Mouse (Mus musculus): Measurements from ENCODE around the gene Timm23. TPM values are rescaled to one million over a fixed set of nuclear protein-coding genes. Genes with fewer than 3 reads are reported as not detected.
A peak's percentile ranks its signal among the peaks of the same experiment; 100 is the strongest.
"Not testable (repeated sequence)": the region's sequence is repeated elsewhere in the genome, so short reads cannot be mapped to it uniquely, and the experiment has no call there.

Gene Timm23
- polyA plus RNA-seq, 2 experiments from 2014 or later: 117 to 118 TPM

DNA sequence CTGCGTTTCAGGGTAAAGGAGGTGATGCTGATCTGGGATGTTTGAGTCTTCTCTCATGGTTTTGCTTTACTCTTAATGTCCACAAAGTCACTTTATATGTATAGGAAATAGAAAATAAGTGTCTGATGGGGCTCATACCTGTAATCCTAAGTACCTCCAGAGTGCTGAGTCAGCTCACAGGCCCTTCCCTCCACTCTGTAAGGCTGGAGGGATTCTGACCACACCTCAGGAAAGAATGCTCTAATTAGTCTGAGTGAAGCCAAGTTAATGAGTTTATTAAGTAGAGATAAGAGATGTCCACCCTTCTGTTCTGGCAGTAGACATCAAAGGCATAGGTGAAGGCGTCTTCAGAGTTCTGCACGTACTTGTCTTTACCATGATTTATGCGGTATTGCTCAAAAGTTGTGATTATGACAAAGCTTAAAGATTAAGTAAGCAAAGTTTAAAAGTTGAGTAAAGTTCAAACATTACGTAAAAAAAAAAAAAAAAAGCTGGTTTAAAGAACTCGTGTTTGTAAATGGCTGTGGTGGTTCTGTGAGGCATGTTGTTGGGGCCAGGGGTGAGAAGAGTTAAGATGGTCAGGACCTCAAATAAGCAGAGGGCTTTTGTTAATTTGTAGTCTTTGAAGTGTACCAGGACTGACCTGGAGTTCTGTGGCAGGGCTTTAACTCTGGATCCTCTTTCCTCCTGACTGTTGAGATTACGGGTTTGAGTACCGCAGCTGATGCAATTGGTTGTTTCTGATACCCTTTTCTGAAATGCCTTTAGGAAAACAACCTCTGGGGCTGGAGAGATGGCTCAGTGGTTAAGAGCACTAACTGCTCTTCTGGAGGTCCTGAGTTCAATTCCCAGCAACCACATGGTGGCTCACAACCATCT lies 37.3 kb downstream of the Timm23 start:
- ATAC-seq: no peak

DNA sequence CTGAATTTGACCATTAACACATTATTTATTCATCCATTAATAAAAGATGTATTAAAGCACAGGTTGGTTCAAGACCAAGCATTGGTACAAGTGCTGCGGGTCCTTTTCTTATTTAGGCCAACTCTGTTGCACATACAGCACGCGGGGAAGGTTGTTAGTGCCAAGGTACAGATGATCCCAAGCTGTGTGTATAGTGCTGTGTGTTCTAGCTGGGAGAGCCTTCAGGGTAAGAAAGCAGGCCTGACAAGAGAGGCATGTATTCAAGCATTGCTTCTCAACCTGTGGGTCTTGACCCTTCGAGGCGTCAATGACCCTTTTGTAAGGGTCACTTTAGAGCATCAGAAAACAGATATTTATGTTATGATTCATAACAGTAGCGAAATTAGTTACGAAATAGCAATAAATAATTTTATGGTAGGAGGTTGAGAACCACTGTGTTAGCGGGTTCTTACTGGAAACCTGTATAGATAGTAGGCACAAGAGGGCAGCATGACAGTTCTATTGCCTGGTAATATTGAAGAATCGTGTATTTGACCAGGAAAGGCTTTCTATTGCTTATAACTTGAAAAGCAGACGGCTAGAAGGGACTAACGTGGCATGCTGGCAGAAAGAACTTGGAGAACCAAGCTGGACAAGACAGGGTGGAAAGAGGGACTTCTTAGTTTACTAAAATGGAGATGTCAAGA lies 38.4 kb downstream of the Timm23 start:
- ATAC-seq: no peak

DNA sequence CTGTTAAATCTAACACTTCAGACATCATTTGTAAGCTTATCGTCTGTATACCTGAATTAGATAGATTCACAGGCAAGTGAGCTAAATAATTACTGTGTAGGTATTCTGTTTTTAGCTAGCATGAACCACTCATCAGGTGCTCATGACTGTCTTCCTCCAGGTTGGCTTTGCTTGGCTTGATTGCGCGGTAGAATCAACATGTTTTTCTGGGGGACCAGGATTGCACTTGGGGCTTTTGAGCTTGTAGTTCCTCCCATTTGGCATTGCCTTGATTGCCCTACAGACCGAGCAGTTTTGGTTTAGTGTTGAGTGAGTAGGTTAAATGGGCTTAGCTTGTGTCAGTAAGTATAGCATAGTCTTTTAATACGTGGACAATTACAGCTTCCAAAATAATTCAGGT lies 39.5 kb downstream of the Timm23 start:
- ATAC-seq: no peak

DNA sequence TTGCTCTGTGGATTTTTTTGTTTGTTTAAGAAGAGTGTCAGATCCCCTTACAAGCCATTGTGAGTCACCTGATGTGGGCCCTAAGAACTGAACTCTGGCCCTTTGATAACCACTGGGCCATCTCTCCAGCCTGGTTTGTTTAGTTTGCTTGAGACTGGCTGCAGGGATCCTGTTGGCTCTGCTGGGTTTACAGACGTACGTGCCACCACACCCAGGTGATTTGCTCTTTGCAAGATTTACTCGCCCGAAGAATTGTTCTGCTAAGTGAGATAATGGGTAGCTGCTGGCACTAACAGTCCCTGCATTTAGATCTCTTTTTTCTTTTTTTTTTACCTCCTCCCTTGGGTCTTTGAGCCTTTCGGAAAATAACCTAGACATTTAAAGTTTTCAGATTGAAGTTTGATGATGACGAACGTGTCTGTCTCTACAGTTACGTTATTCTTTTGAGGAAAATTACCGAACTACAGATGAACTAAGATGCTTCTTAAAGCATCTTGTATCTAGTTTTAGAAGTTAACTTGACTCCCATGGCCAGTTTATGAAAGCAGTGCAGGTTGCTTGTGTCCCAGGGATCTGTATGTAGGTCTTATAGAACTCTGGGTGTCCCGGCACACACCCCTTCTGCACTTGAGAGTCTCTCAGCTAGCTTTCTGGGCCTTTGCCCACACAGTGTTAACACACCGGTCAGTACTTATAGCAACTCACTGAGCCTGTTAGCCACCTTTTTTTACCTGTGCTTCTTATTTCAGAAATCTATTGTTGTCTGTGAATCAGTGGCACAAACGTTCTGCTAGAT lies 40.4 kb downstream of the Timm23 start:
- no peak for ATAC-seq

DNA sequence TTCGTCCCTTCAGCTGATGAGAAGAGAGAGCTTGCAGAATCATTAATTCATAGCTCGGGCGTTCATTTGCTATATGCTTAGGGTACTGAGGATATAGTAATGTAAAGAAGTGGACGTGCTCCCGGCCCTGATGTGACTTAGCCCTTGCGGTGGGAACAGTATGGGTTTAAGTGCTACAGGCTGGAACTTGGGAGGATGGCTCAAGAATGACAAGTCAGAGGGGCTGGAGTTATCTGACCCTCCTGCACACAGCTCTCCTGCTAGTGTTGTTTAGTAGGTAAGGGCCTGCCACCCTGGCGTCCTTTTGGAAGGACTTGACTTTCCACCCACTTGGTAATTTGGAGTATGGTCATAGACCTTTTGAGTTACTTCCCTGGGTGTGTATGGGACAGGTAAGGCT lies 41.1 kb downstream of the Timm23 start:
- ATAC-seq: no peak

DNA sequence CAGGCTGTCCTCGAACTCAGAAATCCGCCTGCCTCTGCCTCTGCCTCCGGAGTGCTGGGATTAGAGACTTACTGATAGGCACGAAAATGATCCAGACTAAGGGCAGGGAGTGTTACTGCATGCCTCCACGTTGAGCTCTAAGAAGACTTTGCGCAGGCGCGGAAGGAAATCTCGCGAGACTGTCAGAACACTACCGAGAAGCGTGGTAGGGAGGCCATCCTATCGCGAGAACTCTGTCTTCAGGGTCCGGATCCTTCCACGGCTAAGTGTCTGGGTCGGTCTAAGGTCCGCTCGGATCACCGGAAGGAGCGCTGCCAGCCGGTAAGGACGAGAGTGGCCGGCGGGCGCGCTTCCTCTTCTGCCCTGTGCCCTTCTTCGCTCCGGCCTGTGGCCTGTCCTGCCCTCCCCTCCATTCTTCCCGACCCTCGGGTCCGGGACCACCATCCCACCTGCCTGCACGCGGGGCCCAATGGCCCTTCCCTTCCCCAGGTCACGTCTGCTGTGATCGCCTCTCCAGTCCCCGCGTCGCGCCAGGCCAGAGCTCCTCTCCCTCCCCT lies 41.9 kb downstream of the Timm23 start, which contains the start of gene Ncoa4:
TSS of gene Ncoa4 (plus strand) at position 176 of the 557 bp plus-strand sequence.
- ATAC-seq: peak; percentile 97

DNA sequence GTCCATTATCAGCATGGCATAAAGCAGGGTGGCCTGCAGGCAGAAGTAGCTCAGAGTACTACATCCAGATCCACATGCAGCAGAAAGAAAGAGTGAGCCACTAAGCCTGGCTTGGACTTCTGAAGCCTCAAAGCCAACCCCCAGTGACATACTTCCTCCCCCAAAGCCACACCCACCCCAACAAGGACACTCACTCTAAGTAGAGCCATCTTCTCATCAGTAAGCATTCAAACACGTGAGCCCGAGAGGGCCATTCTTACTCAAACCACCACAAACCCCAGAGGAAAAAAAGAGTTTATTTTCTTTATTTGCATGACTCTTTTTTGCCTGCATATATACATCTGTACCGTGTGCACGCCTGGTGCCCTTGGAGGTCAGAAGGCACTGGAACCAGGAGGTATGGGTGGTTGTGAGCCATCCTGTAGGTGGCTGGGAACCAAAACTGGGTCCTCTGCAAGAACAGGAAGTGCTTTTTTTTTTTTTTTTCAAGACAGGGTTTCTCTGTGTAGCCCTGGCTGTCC lies 42.5 kb downstream of the Timm23 start:
- peak; percentile 74 for ATAC-seq

DNA sequence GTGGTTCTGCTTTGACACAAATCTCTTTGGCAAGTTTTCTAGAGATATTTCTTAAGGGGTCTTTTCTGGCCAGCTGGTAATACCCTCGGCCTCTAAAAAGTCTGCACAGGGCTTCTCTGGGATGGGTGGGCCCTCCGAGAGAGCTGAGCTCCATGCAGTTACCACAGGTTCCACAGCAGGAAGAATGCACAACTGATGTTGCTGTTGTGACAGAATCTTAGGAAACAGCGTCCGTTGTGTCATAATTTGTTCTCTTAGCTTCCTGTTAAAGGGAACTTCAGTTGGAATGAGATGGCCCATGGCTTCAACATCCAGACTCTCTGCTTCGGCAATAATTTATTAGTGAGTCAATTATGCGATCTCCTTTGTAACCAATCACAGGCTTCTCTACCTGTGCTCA lies 46.9 kb downstream of the Timm23 start:
- no peak for ATAC-seq

DNA sequence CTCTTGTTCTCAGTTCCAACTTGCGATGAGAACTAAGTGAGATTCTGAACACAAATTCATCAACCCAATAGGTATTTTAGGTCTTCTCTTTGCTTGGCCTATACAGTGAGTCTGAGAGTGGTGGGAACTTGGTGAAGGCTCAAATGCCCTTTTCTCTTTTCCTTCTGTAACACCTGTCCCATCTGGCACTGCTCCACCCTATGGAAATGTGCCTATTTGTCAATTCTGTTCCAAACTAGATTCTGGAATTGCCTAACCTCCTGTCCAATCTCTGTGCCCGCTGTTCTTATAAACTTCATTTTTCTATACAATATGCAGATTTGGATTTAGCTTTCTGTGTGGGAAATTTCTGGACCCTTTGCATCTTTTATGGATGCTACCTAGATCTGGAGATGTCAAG lies 48.5 kb downstream of the Timm23 start:
- no peak for ATAC-seq

DNA sequence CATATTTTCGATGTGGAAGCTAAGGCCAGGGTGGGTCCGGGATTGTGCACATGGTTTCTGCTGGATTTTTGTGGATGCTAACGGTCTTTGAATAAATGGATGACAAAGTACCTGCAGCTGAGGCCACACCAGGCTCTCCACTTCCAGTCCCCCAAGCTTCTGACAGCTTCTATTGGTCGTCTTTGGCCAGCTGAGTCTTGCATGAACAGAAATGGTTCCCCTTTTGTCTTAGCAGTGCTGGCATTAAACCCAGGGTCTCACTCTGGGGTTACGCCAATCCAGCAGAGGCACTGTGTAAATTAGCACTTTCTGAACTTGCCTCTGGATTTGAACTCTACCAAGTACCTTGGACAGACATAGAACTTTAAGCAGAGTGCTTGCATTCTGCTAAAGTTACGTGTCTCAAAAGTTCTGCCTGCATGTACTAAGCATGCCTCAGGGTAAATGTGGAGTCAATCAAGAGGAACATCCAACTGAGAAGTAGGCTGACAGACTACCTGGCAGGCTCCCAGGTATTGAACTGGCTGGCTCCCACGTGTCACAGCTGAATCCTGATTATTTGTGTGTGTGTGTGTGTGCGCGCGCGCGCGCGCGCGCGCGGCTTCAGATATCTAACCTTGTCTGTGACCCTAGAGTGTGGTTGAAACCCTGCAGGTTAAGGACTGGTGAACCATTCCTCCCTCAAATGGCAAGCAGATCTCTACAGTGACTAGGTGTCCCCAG lies 49.3 kb downstream of the Timm23 start:
- ATAC-seq: no peak

DNA sequence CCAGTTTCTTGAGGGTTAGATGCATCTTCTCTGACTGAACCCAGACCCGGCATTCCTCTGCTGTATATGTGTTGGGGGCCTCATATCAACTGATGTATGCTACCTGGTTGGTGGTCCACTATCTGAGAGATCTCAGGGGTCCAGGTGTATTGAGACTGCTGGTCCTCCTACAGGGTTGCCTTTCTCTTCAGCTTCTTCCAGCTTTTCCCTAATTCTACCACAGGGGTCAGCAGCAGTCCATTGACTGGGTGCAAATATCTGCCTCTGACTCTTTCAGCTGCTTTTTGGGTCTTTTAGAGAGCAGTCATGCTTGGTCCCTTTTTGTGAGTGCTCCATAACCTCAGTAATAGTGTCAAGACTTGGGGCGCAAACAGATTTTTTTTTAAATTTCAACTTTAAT lies 50.8 kb downstream of the Timm23 start:
- ATAC-seq: no peak

DNA sequence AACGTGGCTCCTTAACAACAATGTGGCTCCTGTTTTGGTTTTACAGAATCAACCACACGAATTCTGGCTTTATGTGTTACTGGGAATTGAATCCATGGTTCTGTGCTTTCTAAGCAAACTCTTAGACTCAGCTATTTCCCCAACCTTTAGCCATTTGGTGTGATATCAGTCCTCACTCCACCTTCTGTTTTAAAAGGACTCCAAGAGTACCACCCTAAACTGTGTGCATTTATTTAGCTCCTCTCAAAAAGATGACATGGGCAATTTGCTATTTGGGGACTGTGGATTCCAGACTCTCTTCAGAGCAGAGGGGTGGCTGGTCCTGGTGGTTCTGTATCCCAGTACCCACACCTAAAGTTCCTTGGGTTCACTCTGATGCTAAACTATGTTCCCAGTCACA lies 55.1 kb downstream of the Timm23 start:
- ATAC-seq: no peak

DNA sequence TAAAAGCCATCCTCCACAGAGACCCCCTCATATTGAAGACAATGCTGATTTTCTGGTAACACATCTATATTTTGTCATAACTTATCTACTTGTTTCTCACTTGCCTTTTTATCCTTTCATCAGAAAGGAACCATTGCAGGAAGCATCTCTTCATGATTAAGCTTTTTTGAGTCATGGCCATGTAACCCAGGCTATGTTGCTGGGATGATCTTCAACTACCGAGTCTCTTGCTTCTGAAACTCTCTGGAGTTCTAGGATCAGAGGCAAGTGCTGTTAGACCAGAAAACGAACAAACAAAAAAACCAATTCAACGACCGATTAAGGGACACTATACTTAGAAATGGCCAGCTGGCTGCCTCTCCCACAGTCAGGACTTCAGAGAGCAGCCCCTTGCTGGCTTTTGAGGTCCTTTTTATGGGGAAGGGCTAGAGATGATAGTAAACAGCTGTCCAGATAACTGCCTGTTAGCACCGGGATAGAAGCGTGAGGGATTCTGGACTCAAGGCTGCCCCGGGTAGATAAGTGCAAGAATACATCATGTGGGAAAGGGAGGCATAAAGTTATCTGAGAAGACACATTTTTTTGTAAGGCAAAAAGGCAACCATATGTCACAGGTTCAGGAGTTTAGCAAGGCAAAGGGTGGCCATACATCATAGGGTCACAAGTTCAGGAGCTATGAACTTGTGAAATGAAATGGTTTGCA lies 55.7 kb downstream of the Timm23 start:
- ATAC-seq: no peak

DNA sequence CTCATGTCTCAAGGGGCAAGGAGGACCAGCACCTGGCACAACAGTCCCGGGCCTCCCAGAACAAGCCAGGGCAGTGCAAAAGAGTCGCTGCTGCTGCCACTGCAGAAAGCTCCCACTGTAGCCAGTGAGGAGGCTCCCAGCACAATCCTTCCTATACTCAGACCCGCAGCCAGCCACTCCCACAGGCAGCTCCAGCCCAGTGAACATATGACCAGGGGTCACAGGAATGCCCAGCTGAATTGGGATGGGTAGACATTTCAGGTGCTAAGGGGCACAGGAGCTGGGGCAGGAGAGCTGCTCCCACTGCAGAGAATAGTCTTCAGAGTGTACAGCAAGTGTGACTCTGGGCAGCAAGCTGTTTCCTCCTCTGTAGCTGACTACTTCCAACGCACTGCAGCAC lies 56.3 kb downstream of the Timm23 start:
- ATAC-seq: no peak

DNA sequence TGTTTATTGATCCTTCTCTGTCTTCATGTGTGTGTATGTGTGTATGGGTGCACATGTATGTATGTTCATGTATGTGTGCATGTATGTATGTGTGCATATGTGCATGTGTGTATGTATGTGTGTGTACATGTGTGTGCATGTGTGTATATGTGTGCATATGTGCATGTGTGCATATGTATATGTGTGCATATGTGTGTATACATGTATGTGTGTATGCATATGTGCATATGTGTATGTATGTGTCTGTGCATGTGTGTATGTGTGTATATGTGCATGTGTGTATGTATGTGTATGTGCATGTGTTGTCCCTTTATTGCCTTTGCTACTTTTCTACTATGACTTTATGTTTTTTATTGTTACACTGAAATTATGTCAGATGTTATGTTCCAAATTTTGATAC lies 57.0 kb downstream of the Timm23 start:
- ATAC-seq: no peak

DNA sequence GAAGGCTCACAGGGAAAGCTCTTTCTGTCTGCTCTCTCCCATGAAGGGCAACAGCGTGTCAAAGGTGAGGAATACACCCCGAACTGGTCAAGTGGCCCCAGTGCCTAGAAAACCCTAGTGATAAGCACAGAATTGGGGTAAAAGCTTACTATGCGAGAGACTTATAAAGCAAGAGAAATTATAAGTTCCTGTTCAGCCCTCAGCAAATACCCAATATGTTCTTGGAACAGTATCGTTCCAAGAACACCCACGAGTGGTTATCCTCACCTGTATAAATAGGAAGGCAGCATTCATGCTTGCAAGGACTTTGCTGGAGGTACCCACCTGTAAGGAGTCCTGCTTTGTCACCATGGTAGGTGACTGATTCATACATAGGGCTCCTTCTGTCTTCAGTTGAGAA lies 60.0 kb downstream of the Timm23 start, which contains the start of gene Msmb:
TSS of gene Msmb (plus strand) at position 301 of the 400 bp plus-strand sequence.
- no peak for ATAC-seq

DNA sequence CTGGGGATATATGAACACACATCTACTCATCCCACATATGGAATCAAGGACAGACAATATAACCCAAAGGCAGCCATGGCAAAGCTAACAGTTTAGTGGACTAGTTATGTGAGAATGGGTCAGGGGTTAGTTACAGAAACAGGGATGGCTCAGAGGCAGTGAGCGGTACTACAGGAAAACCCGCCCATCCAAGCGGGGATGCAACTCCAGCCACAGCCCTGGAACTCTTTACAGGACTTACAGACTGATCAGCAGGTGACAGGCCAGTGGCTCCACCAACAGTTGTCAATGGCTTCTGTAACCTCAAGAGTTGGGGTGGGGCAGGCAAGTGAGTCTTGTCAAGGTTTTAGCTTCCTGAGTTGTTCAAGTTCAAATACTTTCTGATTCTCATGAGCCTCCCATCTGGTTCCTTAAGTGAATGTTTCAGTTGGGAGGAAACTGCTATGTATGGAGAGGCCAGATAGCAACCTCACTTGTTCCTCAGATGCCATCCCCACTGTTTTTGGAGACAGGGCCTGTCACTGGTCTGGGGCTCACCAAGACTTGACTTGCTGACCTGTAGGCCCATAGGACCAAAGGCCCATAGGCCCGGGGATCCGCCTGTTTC lies 61.2 kb downstream of the Timm23 start:
- ATAC-seq: no peak

DNA sequence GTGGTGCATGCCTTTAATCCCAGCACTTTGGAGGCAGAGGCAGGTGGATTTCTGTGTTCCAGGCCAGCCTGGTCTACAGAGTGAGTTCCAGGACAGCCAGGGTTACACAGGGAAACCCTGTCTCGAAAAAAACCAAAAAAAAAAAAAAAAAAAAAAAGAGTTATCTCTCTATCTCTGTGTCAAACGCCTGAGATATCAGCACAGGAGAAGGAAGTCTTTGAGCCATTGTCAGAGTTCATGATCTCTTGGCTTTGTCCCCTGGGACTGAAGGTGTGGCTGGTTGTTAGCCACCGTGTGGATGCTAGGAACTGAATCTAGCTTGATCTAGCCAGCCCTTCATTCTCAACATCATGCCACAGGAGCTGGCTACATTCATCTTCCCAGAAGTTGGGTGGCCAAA lies 65.2 kb downstream of the Timm23 start:
- not testable (repeated sequence) for ATAC-seq

DNA sequence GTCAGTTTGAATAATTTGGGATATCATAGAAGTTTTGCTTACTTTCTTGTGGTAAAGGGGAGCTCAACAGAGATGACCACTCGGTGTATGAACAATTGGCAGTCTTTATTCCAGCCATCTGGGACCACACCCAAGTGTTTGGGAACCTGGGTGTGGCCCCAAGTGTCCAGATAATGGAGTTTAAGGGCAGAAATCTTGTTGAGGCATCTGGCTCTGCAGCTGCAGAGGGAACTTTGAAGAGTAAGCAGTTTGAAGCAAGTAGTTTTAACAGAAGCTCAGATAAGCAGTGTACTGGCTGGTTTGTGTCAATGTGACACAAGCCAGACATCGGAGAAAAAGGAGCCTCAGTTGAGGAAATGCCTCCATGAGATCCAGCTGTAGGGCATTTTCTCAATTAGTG lies 67.4 kb downstream of the Timm23 start:
- no peak for ATAC-seq

DNA sequence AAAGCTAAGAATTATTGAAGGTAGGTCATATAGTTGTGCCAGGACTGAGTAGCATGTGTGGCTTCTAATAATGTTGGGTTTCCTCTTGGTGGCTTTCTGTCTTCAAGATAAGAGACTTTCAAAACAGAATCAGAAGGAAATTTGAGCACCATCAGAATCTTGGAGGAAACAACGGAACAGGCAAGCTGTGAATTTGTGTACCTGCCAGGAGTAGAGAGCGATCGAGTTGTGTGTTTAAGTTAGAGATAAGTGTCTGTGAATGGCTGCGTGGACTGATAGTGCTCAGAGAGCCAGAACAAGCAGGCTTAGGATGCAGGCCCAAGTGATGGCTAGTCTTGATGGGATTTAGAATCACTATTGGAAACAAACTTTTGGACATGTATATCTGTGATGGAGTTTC lies 69.9 kb downstream of the Timm23 start:
- ATAC-seq: no peak

Data from CD4-positive, CD25-positive, alpha-beta regulatory T cell, adult 4 months (primary cell).